Mouse (Mus musculus): ENCODE measurements around the gene Fnbp1. TPM values are rescaled to one million over a fixed set of nuclear protein-coding genes. Genes with fewer than 3 reads are reported as not detected.

Fnbp1 gene
- polyA plus RNA-seq, 1 experiment from 2014 or later = 14.7 TPM

DNA sequence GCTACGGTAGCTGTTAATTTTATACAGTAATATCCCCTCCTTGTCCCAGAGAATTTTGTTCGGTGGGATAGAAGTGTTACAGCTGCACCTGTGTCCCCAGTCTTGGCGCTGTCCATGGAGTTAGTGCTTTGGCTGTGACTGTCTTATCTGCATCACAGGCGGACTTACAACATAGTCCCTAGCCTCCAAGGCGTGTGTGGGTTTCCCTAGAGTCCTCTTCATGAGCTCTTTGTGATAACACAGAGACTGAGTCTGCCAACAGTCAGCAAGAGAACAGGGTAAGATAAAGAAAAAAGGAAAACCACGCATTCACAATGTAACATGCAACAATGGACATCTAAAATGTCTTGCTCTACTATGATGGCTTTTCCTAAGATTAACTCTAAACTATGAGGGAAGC, 93.8 kb downstream of the Fnbp1 start:
- Histone ChIP-seq H3K36me3 (peaks cover 25% of the 10 kb centered on the region), H3K9me3 (no peaks in the 10 kb centered on the region), H3K4me3 (no peak overlapping the region), H3K27me3 (ENCODE audit: insufficient read depth, poor library complexity, severe bottlenecking) (no peaks in the 10 kb centered on the region), H3K4me1 (replicated peaks) (no peaks in the 10 kb centered on the region), H3K27ac (no peak overlapping the region)
- 93% methylated on average over 6 of the region's 6 CpGs for WGBS
- no peak for DNase-seq (ENCODE audit: low spot score)

DNA sequence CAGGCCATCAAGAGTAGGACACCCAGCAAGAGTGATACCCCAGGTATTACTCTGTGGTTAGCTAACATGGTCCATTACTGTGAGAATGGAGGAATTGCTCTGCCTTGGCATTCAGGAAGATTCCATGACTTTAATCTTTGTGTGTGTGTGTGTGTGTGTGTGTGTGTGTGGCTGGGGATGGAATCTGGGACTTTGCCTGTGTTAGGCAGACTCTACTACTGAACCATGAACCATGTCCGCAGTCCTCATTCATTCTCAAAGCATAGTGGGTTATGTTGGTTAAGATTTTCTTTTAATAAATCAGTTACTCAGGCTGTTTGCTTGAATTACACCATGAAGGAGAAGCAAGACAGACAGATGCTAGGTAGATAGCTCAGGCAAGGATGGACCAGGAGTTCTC, 98.0 kb downstream of the Fnbp1 start:
- Histone ChIP-seq H3K36me3 (peaks cover 40% of the 10 kb centered on the region), H3K4me1 (replicated peaks) (no peaks in the 10 kb centered on the region), H3K27me3 (ENCODE audit: insufficient read depth, poor library complexity, severe bottlenecking) (no peaks in the 10 kb centered on the region), H3K4me3 (no peak overlapping the region), H3K27ac (no peak overlapping the region), H3K9me3 (peaks cover 6% of the 10 kb centered on the region; the same call in 1 of the 2 replicates)
- 100% methylated on average over 1 of the region's 1 CpGs for WGBS
- DNase-seq (ENCODE audit: low spot score) = no peak

DNA sequence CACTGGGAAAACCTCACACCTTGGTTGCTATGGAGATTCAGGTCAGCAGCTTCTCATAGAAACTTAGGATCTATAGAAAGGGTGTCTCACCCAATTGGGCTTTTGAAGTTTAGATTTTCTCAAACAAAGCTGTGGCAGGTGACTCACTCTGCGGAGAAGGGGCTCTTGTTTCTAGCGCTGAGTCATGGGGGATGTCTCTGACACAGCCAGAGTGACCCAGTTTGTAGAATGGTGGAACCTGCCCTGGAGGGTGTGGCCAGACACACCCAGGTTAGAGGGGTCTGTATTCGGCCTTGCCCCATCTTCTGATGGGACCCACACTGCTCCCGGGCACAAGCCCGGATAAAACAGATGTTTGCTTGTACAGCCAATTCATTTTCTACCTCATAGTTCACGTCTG, 98.9 kb downstream of the Fnbp1 start:
- Histone ChIP-seq H3K4me1 (replicated peaks) (no peaks in the 10 kb centered on the region), H3K27ac (no peak overlapping the region), H3K9me3 (peaks cover 6% of the 10 kb centered on the region; the same call in 1 of the 2 replicates), H3K4me3 (no peak overlapping the region), H3K36me3 (peaks cover 49% of the 10 kb centered on the region), H3K27me3 (ENCODE audit: insufficient read depth, poor library complexity, severe bottlenecking) (no peaks in the 10 kb centered on the region)
- WGBS = 89% methylated on average over 6 of the region's 6 CpGs
- DNase-seq (ENCODE audit: low spot score) = no peak

DNA sequence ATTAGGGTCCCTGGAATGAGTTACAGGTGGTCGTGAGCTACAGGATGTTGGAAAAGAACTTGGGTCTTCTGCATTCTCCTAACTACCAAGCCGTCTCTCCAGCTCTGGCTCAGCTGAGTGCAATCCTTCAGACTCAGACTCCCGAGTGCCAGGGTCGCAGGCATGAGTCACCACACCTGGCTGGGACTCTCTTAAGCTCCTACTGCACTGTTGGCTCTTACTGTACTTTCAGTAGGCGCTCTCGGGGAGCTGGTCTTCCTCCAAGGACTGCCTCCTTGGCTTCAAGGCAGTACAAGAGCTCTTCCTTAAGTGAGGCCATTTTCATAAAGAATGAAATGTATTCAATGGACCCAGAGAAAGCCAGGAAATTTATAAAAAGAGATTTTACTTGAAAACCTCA, 100.4 kb downstream of the Fnbp1 start:
- 93% methylated on average over 6 of the region's 6 CpGs for WGBS
- H3K9me3 ChIP-seq = peaks cover 6% of the 10 kb centered on the region; the same call in 1 of the 2 replicates
- H3K4me1 ChIP-seq (replicated peaks) = no peaks in the 10 kb centered on the region
- no peaks in the 10 kb centered on the region for H3K27me3 ChIP-seq (ENCODE audit: insufficient read depth, poor library complexity, severe bottlenecking)
- peaks cover 54% of the 10 kb centered on the region for H3K36me3 ChIP-seq
- DNase-seq (ENCODE audit: low spot score) = no peak
- no peak overlapping the region for H3K27ac ChIP-seq
- no peak overlapping the region for H3K4me3 ChIP-seq

DNA sequence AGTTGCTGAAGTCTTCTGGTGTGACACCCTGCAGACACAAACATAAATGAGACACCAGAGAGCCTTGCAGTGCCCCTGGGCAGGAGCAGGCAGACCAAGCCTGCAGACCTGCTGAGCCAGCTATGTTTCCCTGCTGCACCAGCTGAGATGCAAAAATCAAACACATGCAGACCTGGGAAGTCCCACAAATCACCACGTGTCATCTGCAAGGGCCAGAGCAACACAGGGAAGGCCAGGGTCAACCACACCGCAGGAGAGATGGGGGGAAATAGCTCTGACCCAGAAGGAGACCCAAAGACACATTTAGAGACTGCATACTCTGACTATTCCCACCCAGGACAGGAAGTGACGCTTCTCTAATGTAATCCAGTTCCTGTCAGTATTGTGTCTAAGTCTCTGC, 101.3 kb downstream of the Fnbp1 start:
- H3K36me3 ChIP-seq = peaks cover 63% of the 10 kb centered on the region
- no peak overlapping the region for H3K4me3 ChIP-seq
- no peak for DNase-seq (ENCODE audit: low spot score)
- H3K4me1 ChIP-seq (replicated peaks) = no peaks in the 10 kb centered on the region
- H3K9me3 ChIP-seq = peaks cover 6% of the 10 kb centered on the region; the same call in 1 of the 2 replicates
- no peak overlapping the region for H3K27ac ChIP-seq
- WGBS = 89% methylated on average over 3 of the region's 3 CpGs
- H3K27me3 ChIP-seq (ENCODE audit: insufficient read depth, poor library complexity, severe bottlenecking) = no peaks in the 10 kb centered on the region

- H3K36me3 ChIP-seq = peaks cover 68% of the 10 kb centered on the region
- 95% methylated on average over 3 of the region's 3 CpGs for WGBS
Measured at GRCm38 (mm10) chr2:31040043-31040442, 101.8 kb downstream of the Fnbp1 start.

DNA sequence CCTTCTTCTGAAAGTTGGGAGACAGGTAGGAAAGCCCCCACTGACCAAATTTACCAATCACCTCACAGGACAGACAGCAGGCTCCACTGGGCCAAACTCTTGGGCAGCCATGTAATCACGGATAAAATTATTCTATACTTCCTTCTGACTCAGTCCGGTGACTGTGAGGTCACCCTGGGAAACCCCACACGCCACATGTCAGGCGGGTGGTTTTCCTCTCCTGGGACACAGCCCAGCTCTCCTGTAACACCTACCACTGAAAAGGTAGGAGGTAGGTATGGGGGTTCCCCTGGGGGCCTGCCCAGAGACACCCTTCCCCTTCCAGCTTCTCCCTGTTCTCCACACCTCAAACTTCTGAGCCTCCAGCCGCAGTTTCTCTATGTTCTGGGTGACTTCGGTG, 105.0 kb downstream of the Fnbp1 start:
- Histone ChIP-seq H3K27ac (no peak overlapping the region), H3K9me3 (peaks cover 6% of the 10 kb centered on the region; the same call in 1 of the 2 replicates), H3K4me3 (no peak overlapping the region), H3K36me3 (peaks cover 88% of the 10 kb centered on the region), H3K27me3 (ENCODE audit: insufficient read depth, poor library complexity, severe bottlenecking) (no peaks in the 10 kb centered on the region), H3K4me1 (replicated peaks) (no peaks in the 10 kb centered on the region)
- WGBS = 93% methylated on average over 6 of the region's 6 CpGs
- DNase-seq (ENCODE audit: low spot score) = no peak

More at GRCm38 (mm10) chr2:31040043-31040442, 101.8 kb downstream of the Fnbp1 start:
- Histone ChIP-seq H3K4me1 (replicated peaks) (no peaks in the 10 kb centered on the region), H3K27ac (no peak overlapping the region), H3K9me3 (peaks cover 6% of the 10 kb centered on the region; the same call in 1 of the 2 replicates), H3K27me3 (ENCODE audit: insufficient read depth, poor library complexity, severe bottlenecking) (no peaks in the 10 kb centered on the region), H3K4me3 (no peak overlapping the region)
- no peak for DNase-seq (ENCODE audit: low spot score)

DNA sequence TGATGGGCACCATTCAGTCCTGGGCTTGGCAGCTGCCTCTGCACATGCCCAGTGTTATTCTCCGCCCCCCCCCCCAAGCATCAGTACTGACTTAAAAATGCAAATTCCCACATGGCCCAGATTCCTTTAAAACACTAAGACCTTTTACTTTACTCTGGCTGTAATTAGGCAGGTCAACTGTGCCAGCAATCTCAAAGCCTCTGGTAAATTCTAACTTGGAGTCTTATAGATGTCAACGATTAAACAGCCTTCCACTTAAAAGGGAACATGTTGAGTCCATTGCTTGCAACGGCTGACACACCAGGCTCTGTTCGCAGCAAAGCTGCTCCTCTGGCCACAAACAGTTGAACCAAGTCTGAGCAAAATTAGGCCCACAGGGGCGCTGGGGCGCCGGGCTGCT, 109.8 kb downstream of the Fnbp1 start:
- H3K36me3 ChIP-seq = peaks cover 79% of the 10 kb centered on the region
- 93% methylated on average over 7 of the region's 7 CpGs for WGBS

GRCm38 (mm10) chr2:31026642-31027041, 115.2 kb downstream of the Fnbp1 start:
- 81% methylated on average over 8 of the region's 8 CpGs for WGBS
- no peaks in the 10 kb centered on the region for H3K9me3 ChIP-seq

More for the DNA sequence above, 109.8 kb downstream of the Fnbp1 start:
- no peaks in the 10 kb centered on the region for H3K27me3 ChIP-seq (ENCODE audit: insufficient read depth, poor library complexity, severe bottlenecking)
- no peak for DNase-seq (ENCODE audit: low spot score)
- H3K27ac ChIP-seq = no peak overlapping the region
- H3K9me3 ChIP-seq = no peaks in the 10 kb centered on the region
- H3K4me1 ChIP-seq (replicated peaks) = peaks cover 7% of the 10 kb centered on the region
- H3K4me3 ChIP-seq = no peak overlapping the region

GRCm38 (mm10) chr2:31025458-31025857, 116.3 kb downstream of the Fnbp1 start:
- no peaks in the 10 kb centered on the region for H3K27me3 ChIP-seq (ENCODE audit: insufficient read depth, poor library complexity, severe bottlenecking)
- H3K4me3 ChIP-seq = no peak overlapping the region
- no peaks in the 10 kb centered on the region for H3K9me3 ChIP-seq
- H3K27ac ChIP-seq = no peak overlapping the region
- WGBS = 80% methylated on average over 3 of the region's 3 CpGs
- DNase-seq (ENCODE audit: low spot score) = no peak
- peaks cover 34% of the 10 kb centered on the region for H3K36me3 ChIP-seq
- peaks cover 12% of the 10 kb centered on the region for H3K4me1 ChIP-seq (replicated peaks)

More at GRCm38 (mm10) chr2:31026642-31027041, 115.2 kb downstream of the Fnbp1 start:
- Histone ChIP-seq H3K27me3 (ENCODE audit: insufficient read depth, poor library complexity, severe bottlenecking) (no peaks in the 10 kb centered on the region), H3K27ac (no peak overlapping the region), H3K4me1 (replicated peaks) (peaks cover 7% of the 10 kb centered on the region), H3K4me3 (no peak overlapping the region), H3K36me3 (peaks cover 30% of the 10 kb centered on the region)
- no peak for DNase-seq (ENCODE audit: low spot score)

DNA sequence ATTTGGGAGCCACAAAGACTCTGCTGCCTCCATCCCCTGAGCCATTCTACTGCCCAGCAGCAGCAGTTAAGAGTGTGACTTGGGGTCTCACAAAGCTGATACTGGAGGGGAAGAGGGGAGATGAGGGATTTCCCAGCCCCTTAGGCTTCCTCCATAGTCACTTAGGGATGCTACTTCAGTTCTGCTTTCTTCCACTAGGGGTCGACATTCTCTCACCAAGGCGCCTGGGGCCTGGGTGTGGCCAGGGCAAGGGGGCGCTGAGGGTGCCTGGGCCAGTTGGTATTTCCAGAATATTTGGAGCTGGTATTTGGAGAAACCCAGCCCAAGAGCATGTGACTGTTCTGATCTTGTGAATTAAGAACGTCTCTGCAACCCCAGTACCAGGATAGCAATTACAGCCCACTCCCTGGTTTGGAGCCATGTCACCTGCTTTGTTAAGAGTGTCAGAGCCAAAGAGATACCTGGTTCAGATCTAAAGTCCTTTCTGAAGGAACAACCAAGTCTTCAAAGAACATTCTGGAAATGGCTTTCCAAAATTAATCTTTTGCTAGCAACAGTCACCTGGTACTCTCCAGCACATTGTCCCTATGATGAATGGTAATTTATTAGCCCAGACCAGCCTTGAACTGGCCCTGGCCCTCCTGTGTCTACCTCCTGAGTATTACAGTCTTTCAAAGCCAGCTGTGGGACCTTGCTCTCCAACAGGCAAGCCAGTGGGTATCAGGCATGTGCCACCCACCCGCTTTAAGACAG, 117.0 kb downstream of the Fnbp1 start:
- Histone ChIP-seq H3K4me3 (no peak overlapping the region), H3K9me3 (no peaks in the 10 kb centered on the region), H3K4me1 (replicated peaks) (peaks cover 12% of the 10 kb centered on the region), H3K27ac (no peak overlapping the region), H3K36me3 (peaks cover 38% of the 10 kb centered on the region), H3K27me3 (ENCODE audit: insufficient read depth, poor library complexity, severe bottlenecking) (no peaks in the 10 kb centered on the region)
- peak; percentile 45 for DNase-seq (ENCODE audit: low spot score)
- 24% methylated on average over 5 of the region's 5 CpGs for WGBS

DNA sequence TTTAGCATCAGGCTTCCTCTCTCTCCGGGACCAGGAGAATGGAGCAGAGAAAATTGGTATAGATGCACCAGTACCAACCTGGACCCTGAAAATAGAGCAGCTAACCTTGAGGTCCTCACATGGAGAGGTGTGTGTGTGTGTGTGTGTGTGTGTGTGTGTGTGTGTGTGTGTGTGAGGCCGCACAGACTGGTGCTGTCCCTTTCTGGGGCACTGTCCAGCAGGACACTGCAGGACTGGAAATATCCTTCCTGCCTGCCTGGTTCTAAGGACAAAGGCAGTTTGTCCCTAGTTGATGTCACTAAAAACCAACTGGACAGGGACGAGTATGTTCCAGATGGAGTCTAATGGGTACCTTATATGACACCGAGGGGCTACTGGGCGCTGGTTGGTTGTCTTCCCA, 117.9 kb downstream of the Fnbp1 start:
- no peak for DNase-seq (ENCODE audit: low spot score)
- H3K27ac ChIP-seq = no peak overlapping the region
- no peaks in the 10 kb centered on the region for H3K27me3 ChIP-seq (ENCODE audit: insufficient read depth, poor library complexity, severe bottlenecking)
- 81% methylated on average over 5 of the region's 5 CpGs for WGBS
- no peak overlapping the region for H3K4me3 ChIP-seq
- H3K4me1 ChIP-seq (replicated peaks) = peaks cover 12% of the 10 kb centered on the region
- H3K9me3 ChIP-seq = no peaks in the 10 kb centered on the region
- H3K36me3 ChIP-seq = peaks cover 47% of the 10 kb centered on the region

GRCm38 (mm10) chr2:31020202-31020601, 121.6 kb downstream of the Fnbp1 start:
- no peak for DNase-seq (ENCODE audit: low spot score)
- peaks cover 63% of the 10 kb centered on the region for H3K36me3 ChIP-seq
- no peaks in the 10 kb centered on the region for H3K9me3 ChIP-seq
- WGBS = 91% methylated on average over 2 of the region's 2 CpGs
- H3K27ac ChIP-seq = no peak overlapping the region
- no peak overlapping the region for H3K4me3 ChIP-seq
- H3K4me1 ChIP-seq (replicated peaks) = peaks cover 4% of the 10 kb centered on the region; the same call in 1 of the 2 replicates
- H3K27me3 ChIP-seq (ENCODE audit: insufficient read depth, poor library complexity, severe bottlenecking) = no peaks in the 10 kb centered on the region

Measured in hindbrain, embryonic 10.5 days (tissue).